Mouse (Mus musculus) colon, adult 2 months (tissue): ENCODE measurements around the gene Zfp512. TPM values are rescaled to one million over a fixed set of nuclear protein-coding genes. Genes with fewer than 3 reads are reported as not detected.

ENCODE experiments used
- polyA plus RNA-seq: library from polyadenylated mRNA; depleted of rRNA; stranded (reverse); fragments of >200 nt; gene quantifications from 2 replicates; pipeline ENCODE4 v1.2.3, GENCODE M21; 2012; rRNA removed

Gene Zfp512
- 5.9 and 6.5 TPM in 2 replicates for polyA plus RNA-seq

DNA sequence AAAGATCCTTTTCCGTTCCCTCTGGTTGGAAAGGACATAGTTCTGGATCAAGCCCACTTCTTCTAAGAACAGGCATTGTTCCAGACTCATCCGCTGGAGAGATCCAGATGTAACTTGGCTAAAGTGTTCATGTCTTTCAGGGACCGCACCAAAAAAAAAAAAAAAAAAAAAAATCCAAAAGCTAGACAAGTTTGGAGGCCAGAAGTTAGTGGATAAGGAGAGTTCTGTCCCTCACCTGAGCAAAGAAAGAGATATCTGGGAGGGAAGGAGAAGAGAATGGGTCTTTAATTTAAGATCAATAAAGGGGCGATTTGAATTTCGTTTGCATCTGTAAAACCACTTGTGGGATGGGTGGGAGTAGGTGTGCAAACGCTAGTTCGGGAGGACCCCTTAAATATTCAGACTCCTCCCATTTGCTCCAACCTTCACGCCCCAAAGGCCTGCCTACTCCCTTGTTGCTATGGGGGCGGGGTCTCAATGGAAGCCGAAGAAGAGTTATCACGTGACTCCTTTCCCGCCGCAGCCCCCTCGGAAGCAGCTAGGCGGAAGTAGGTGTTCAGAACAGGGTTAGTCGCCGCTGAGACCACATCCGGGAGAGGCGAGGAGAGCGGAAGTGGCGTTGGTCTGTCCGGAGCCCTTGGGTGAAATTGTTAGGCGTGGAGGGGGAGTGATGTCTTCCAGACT, at the start of gene Zfp512:
TSS of gene Zfp512 (plus strand) at position 554 of the 684 bp plus-strand sequence.

DNA sequence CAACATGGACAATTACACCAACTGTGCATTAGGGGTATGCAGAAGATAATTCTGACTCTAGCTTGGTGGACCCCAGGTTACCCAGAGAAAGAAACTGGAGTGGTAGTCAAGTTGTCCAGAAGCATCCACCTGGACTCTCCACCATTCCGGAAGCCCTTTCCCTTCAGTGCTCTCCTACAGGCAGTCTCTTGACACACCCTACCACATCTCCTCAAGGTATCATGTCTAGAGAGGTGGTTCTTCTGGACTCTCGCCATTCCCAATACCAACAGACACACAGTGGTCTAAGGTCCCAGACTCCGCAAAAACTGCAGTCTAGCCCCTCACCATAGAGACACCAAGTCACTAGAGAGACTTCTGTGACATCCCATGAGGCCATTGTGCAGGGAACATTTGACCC, 33.2 kb downstream of the Zfp512 start, which contains the start of gene 4930548H24Rik:
TSS of gene 4930548H24Rik (plus strand) at position 301 of the 400 bp plus-strand sequence.

DNA sequence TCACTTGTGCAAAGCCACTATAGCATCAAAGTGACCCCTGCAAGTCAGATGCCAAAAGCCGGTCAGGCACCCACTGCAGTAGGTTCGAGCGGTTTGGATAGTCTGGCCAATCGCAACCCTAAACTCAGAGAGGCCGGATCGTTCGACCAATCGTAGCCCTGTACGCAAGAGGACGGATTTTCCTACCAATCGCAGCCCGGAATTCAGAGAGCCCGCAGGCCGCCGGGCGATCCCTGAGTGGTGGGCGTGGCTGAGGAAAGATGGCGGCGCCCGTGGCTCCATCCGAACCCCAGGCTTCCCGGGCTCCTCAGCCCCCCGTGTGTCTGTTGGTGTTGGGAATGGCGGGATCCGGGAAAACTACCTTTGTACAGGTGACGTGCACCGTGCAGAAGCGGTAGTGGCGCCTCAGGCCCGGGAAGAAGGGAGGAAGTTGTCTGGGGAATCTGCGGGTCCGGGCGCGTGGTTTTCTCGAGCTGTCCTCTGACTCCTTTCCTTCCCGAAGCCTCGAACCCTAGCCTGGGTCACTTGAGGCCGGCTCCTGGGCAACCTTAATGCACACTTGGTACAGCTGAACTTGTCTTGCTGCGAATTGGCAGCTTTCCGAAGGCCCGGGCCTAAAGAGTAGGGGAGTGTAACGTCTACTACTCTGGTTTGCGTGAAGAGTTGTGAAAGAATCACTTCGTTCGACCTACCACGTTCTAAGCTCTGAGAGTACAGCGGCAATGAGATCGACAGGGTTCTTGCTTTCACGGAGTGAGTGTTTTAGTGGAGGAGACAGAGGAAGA, 42.5 kb downstream of the Zfp512 start, which contains the start of gene Gpn1:
TSS of gene Gpn1 (plus strand) at position 229 of the 785 bp plus-strand sequence.

DNA sequence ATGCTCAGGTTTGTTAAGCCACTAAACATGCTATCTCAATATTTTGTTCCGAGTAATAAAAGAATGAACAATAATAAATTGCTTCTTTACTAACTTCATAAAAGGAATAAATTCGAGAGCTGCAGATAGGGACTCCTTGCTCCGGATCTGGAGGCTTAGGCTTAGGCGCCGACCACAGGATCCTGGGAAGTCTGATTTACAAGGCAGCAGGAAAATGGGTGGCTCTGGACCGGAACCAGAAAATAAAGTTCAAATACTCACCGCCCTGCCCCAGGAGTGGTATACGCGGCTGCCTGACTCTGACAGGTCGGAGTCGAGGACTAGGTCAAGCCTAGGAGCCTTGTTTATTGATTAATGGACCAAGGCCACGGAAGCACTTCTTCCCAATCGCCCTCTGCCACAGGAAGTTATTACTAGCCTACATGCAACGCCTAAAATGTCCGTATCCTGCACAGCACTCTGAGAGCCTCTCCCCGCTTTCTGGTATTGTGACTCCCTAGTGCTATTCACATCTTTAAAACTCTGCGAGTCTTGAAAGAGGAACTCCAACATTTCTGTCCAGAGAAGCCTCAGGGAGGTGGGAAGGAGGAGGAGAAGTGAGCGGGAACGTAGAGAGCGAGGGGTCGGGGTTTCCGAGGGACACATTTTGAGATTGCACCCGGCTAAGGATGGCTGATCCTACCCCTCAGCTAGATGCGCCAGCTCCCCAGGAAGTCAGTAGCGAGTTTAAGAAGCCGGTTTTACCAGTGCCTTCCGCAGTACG, 74.3 kb downstream of the Zfp512 start, which contains the start of gene Slc4a1ap:
TSS of gene Slc4a1ap (plus strand) at position 642 of the 763 bp plus-strand sequence.

DNA sequence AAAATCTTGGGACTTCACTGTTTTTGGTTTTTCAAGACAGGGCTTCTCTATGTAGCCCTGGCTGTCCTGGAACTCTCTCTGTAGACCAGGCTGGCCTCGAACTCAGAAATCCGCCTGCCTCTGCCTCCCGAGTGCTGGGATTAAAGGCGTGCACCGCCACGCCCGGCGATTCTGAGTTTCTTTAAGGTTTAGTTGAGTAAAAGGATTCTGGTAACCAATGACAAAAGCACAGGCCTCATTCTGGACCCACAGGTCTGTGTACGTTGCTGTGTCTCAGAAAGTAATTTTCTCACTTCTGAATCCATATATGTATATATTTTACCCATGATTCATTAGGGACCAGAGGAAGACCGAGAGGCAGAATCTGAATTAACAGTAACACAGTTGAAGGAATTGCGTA, 75.5 kb downstream of the Zfp512 start, which contains the start of gene Supt7l:
TSS of gene Supt7l (minus strand) at position 101 of the 400 bp plus-strand sequence.

Other genes starting within 250 kb of the Zfp512 start
- 74.5 and 100 TPM in 2 replicates for gene Ppm1g, start 231.7 kb upstream of the Zfp512 start, polyA plus RNA-seq
- 125 and 189 TPM in 2 replicates for gene Nrbp1, start 211.6 kb upstream of the Zfp512 start, polyA plus RNA-seq
- gene Gm9970, start 211.2 kb upstream of the Zfp512 start, polyA plus RNA-seq: 0.35 TPM in 2 replicates
- 336 and 464 TPM in 2 replicates for gene Krtcap3, start 200.7 kb upstream of the Zfp512 start, polyA plus RNA-seq
- gene Ift172, start 161.3 kb upstream of the Zfp512 start, polyA plus RNA-seq: 24.2 and 26.7 TPM in 2 replicates
- gene Fndc4, start 156.4 kb upstream of the Zfp512 start, polyA plus RNA-seq: 6.8 and 8.5 TPM in 2 replicates
- gene Gckr, start 155.0 kb upstream of the Zfp512 start, polyA plus RNA-seq: not detected in 2 replicates
- gene 4930548H24Rik, start 33.3 kb downstream of the Zfp512 start, polyA plus RNA-seq: not detected in 2 replicates
- 11.7 and 12.8 TPM in 2 replicates for gene Gpn1, start 42.3 kb downstream of the Zfp512 start, polyA plus RNA-seq
- 10.6 and 11.7 TPM in 2 replicates for gene Slc4a1ap, start 74.6 kb downstream of the Zfp512 start, polyA plus RNA-seq
- 9.1 and 11.3 TPM in 2 replicates for gene Supt7l, start 75.4 kb downstream of the Zfp512 start, polyA plus RNA-seq
- 9.5 and 14.5 TPM in 2 replicates for gene Mrpl33, start 144.5 kb downstream of the Zfp512 start, polyA plus RNA-seq
- gene Rbks, start 245.2 kb downstream of the Zfp512 start, polyA plus RNA-seq: 7.1 and 7.2 TPM in 2 replicates
- 16.7 and 21.3 TPM in 2 replicates for gene Babam2, start 245.3 kb downstream of the Zfp512 start, polyA plus RNA-seq